Mouse (Mus musculus) cerebellum, adult 2 months (tissue): Measurements from ENCODE around the gene Tspan14.

ENCODE experiments used
- CTCF ChIP-seq: fragments of 200-500 bp; IDR thresholded peaks from 2 replicates; pipeline ENCODE4 v1.5.1; 2011; ENCODE audit warnings: low read depth, mild to moderate bottlenecking, control low read depth, low read length, moderate library complexity, borderline replicate concordance; ENCODE audit not compliant: insufficient read depth
- POLR2A ChIP-seq: fragments of 200-500 bp; IDR thresholded peaks from 2 replicates; pipeline ENCODE4 v1.6.1; 2011; ENCODE audit warnings: low read length, control low read depth, borderline replicate concordance; ENCODE audit not compliant: insufficient read depth

GRCm38 (mm10) chr14:40968051-40968450 lies 1.4 kb upstream of the Tspan14 start:
- TF ChIP-seq CTCF: no peak
- TF ChIP-seq POLR2A: no peak
